Mouse (Mus musculus) kidney, embryonic 14.5 days (tissue): ENCODE results near the gene Tubb4a. TPM values are rescaled to one million over a fixed set of nuclear protein-coding genes. Genes with fewer than 3 reads are reported as not detected.
A peak's percentile ranks its signal among the peaks of the same experiment; 100 is the strongest.
"Not testable (repeated sequence)": the region's sequence is repeated elsewhere in the genome, so short reads cannot be mapped to it uniquely, and the experiment has no call there.

ENCODE experiments used
- ATAC-seq: fragments of 200-750 bp; cut with Nextera tagmentation; 2 replicates; pipeline ENCODE4 v1.8.0; 2017; ENCODE audit warnings: moderate number of reproducible peaks, mild to moderate bottlenecking, moderate TSS enrichment, moderate library complexity; ENCODE audit not compliant: low FRiP score, low TSS enrichment
- H3K27ac ChIP-seq: fragments of 300-500 bp; sonication (generic); 2 replicates; pipeline ENCODE4 v1.5.1; 2014; ENCODE audit warnings: low read depth, mild to moderate bottlenecking, low read length, moderate library complexity, mixed read lengths
- H3K27me3 ChIP-seq: fragments of 300-500 bp; sonication (generic); 2 replicates; pipeline ENCODE4 v1.6.1; 2014; ENCODE audit warnings: mild to moderate bottlenecking, low read length; ENCODE audit not compliant: control insufficient read depth, insufficient read depth
- H3K36me3 ChIP-seq: fragments of 300-500 bp; sonication (generic); 2 replicates; pipeline ENCODE4 v1.6.1; 2014; ENCODE audit warnings: low read length, mixed read lengths; ENCODE audit not compliant: control insufficient read depth, insufficient read depth
- H3K4me1 ChIP-seq: fragments of 300-500 bp; sonication (generic); 2 replicates; pipeline ENCODE4 v1.6.1; 2014; ENCODE audit warnings: low read length, mixed read lengths; ENCODE audit not compliant: control insufficient read depth, insufficient read depth
- H3K4me2 ChIP-seq: fragments of 300-500 bp; sonication (generic); replicated peaks from 2 replicates; pipeline ENCODE4 v1.6.1; 2014; ENCODE audit warnings: low read depth, mild to moderate bottlenecking, low read length
- H3K4me3 ChIP-seq: fragments of 300-500 bp; sonication (generic); 2 replicates; pipeline ENCODE4 v1.5.1; 2014; ENCODE audit warnings: mild to moderate bottlenecking, low read length
- H3K9ac ChIP-seq: fragments of 300-500 bp; sonication (generic); 2 replicates; pipeline ENCODE4 v1.6.1; 2014; ENCODE audit warnings: low read depth, mild to moderate bottlenecking, low read length, moderate library complexity
- H3K9me3 ChIP-seq: fragments of 300-500 bp; sonication (generic); 2 replicates; pipeline ENCODE4 v1.6.1; 2016; ENCODE audit warnings: low read length; ENCODE audit not compliant: control insufficient read depth
- WGBS: fragments of 180-500 bp; shearing (Covaris S2); extraction: QIAGEN DNeasy Blood & Tissue Kit; methylation state at CpG from one replicate; pipeline ENCODE4 v1.1.7; 2014; 5-methylcytosine and 5-hydroxymethylcytosine counted together
- polyA plus RNA-seq: library from polyadenylated mRNA; unstranded; fragments of >200 nt; fragmentation: Nextera tagmentation; extraction: Ambion mirVana; gene quantifications from 2 replicates; pipeline ENCODE4 v1.2.1, GENCODE M21; 2014

Tubb4a gene
- polyA plus RNA-seq = 23.3 and 23.8 TPM in 2 replicates

DNA sequence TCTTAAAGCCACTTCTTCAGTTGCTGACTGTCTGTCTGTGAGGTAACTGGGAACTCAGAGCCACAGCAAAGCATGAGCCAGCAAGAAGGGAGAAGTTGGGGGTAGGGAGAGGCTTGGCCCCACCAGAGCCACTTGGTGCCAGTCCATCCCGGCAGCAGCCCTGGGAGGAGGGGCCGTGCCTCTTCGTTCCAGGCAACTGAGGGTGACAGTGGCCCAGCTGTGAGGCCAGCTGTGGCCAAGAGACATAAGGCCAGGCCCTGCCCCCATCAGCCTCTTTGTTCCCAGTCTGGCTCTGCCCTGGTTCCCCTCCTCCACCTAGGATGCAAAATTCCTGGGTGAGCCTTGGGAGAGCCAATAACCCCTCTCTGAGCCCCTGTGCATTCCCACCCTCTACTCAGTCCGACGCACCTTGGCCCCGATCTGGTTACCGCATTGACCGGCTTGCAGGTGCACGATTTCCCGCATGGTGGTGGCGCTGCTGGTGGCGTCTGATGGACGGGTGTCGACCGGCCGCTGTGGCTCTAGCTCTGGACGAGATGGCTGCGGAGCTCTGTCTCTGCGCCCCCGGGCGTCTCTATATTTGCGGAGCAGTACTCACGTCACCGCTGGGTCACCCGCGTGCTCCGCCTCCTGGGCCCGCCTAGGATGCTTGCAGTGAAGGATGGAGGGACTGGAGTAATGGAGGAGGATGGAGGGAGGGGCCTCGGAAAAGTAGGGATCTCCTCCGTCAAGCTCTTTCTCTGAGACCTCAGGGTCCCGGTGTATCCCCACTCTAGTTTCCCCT is at the start of gene Tubb4a:
Gene Tubb4a, minus strand, starts transcription at position 734 of the 784 bp plus-strand sequence.
- no peaks in the 10 kb centered on the region for H3K36me3 ChIP-seq
- H3K4me2 ChIP-seq = peak within 1 kb of the TSS; percentile 68
- peak within 1 kb of the TSS; percentile 55; the same call in 1 of the 2 replicates for H3K9ac ChIP-seq
- no peaks in the 10 kb centered on the region; the same call in 1 of the 2 replicates for H3K27me3 ChIP-seq
- ATAC-seq = peak; percentile 81
- H3K9me3 ChIP-seq = no peaks in the 10 kb centered on the region
- H3K4me3 ChIP-seq = peak within 1 kb of the TSS; percentile 45
- peaks cover 10% of the 10 kb centered on the region for H3K4me1 ChIP-seq
- under 1% methylated on average over 31 of the region's 31 CpGs for WGBS
- H3K27ac ChIP-seq = no peak within 1 kb of the TSS

DNA sequence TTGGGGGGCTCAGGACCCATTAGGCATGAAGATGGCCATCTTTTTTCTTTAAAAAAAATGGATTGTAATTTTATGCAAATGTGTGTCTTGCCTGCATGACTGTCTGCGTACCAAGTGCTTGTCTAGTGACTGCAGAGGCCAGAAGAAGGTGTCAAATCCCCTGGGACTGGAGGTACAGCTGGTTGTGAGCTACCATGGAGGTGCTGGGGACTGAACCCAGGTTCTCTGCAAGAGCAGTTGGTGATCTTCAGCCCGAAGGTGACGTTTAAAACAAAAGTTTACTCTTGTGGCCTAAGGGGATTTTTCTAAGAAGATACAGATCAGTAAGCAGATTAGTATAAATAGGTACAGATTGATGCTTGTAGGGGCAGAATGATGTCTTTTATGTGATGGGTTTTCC is 48.1 kb upstream of the Tubb4a start:
- Histone ChIP-seq H3K4me3 (no peak overlapping the region), H3K36me3 (no peaks in the 10 kb centered on the region), H3K27ac (no peak overlapping the region), H3K4me1 (no peaks in the 10 kb centered on the region), H3K9ac (no peak overlapping the region), H3K9me3 (no peaks in the 10 kb centered on the region), H3K27me3 (no peaks in the 10 kb centered on the region), H3K4me2 (no peak overlapping the region)
- ATAC-seq = no peak
- WGBS = 80% methylated on average over 3 of the region's 3 CpGs

DNA sequence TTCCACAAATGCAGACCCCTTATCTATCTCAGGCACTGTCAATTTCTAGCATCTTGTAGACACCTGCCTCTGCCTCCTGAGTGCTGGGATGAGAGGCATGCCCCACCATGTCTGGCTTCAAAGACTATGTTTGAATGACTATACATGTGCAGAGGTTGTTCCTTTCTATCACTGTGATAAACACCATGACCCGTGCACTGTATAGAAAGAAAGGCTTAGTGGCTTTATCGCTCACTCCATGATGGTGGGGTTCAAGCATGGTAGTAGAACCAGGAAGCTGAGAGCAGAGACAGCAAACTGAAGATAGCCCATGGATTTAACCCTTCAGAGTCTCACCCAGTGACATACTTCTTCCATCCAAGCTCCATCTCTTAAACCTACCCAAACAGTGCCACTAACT is 47.1 kb upstream of the Tubb4a start:
- Histone ChIP-seq H3K4me1 (no peaks in the 10 kb centered on the region), H3K4me2 (no peak overlapping the region), H3K9me3 (no peaks in the 10 kb centered on the region), H3K36me3 (no peaks in the 10 kb centered on the region), H3K27me3 (no peaks in the 10 kb centered on the region), H3K9ac (no peak overlapping the region), H3K27ac (no peak overlapping the region), H3K4me3 (no peak overlapping the region)
- WGBS = 72% methylated on average over 2 of the region's 2 CpGs
- ATAC-seq = no peak

DNA sequence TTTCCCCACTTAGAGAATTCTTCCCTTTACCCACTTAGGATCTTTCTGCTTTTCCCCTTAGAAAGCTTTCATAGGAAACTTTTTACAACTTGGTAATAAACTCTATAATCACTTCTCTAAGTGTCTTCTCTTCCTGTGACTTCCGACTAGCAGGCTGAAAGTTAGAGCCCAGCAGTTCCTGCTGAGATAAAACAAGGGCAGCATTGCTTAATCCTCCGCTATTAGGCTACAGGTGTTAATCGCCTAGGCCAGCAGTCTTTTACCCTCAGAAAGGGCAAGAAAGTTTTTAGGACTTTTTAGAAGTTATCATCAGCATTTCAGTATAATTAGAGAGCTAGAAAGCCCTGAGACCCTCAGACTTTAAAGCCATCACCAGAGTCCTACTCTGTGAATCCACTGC is 46.4 kb upstream of the Tubb4a start:
- not testable (repeated sequence) for ATAC-seq, H3K27me3 ChIP-seq, H3K9ac ChIP-seq, H3K4me3 ChIP-seq, H3K4me1 ChIP-seq, H3K9me3 ChIP-seq, H3K36me3 ChIP-seq, H3K27ac ChIP-seq, H3K4me2 ChIP-seq
- WGBS = 11% methylated on average over 3 of the region's 3 CpGs

DNA sequence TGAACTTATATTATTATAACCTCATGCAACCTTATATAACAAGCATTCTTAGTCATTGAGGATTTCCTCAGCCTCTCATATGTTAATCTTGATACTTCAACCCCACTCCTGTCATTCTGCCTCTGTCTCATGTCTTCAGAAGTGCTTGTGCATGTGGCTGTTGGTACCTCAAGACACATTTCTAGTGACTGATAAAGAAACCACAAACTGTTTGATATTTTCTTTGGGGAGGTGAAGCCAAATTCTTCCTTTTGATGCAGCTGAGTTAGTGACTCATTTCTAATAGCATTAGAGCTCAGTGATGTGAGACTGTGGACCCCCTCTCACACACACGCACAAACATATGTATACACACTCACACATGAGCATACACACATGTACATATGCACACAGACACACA is 44.2 kb upstream of the Tubb4a start:
- Histone ChIP-seq H3K9ac (no peak overlapping the region), H3K27ac (no peak overlapping the region), H3K36me3 (no peaks in the 10 kb centered on the region), H3K4me3 (no peak overlapping the region), H3K4me1 (no peaks in the 10 kb centered on the region), H3K27me3 (no peaks in the 10 kb centered on the region), H3K4me2 (no peak overlapping the region), H3K9me3 (no peaks in the 10 kb centered on the region)
- 93% methylated on average over 1 of the region's 1 CpGs for WGBS
- no peak for ATAC-seq

DNA sequence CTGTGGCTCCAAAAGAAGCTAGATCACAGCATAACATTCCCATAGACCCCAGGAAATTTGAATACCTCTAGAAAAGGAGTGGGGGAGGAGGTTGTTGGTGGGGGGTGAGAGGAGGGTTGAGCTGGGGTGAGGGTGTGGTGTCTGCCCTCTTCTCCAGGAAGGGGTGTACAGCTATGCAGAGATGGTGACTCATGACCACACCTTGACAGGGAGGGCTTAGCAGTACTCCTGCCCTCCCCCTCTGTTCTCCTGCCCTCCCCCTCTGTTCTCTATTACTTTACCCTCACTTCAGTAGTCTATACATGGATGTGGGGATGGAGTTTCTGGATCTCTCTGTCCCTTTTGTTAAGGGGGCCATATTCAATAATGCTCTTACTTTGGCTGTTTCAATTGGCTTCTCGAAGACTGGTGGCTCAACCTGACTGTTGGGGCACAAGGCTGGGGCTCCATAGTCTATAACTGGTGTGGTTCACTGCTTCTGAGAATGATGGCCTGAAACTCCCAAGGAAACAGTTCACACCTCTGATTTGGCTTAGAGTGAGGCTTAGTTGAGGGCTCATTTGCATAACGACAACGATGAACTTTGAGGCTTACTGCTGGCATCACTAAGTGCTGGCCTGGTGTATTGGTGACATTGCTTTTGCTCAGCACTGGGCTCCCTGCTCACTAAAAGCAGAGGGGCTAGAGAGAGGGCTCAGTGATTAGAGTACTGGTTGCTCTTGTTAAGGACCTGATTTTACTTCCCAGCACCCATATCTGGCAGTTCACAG is 38.5 kb upstream of the Tubb4a start:
- 47% methylated on average over 3 of the region's 3 CpGs for WGBS
- Histone ChIP-seq H3K4me2 (no peak overlapping the region), H3K9me3 (no peaks in the 10 kb centered on the region), H3K36me3 (no peaks in the 10 kb centered on the region), H3K9ac (no peak overlapping the region), H3K4me1 (no peaks in the 10 kb centered on the region), H3K4me3 (no peak overlapping the region), H3K27ac (no peak overlapping the region), H3K27me3 (no peaks in the 10 kb centered on the region; the same call in 1 of the 2 replicates)
- ATAC-seq = no peak

DNA sequence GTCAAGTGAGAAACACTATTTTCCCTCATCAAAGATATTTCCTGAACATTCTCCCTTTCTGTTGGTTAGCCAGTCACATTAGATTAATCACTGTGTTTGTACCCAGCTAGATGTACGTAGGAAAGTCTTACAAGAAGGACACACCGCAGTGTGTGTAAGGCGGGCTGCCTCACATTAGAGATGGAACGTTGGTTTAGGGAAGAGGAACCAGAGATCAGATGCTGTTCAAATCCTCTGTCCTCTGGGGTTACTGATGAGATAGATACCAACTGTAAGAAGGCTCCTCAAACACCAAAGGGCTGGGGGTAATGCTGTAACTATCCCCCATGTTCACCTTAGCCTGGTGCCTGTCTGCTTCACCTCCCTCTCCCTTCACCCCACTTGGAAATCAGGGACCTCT is 37.2 kb upstream of the Tubb4a start:
- ATAC-seq = no peak
- H3K36me3 ChIP-seq = no peaks in the 10 kb centered on the region
- WGBS = 83% methylated on average over 4 of the region's 4 CpGs

DNA sequence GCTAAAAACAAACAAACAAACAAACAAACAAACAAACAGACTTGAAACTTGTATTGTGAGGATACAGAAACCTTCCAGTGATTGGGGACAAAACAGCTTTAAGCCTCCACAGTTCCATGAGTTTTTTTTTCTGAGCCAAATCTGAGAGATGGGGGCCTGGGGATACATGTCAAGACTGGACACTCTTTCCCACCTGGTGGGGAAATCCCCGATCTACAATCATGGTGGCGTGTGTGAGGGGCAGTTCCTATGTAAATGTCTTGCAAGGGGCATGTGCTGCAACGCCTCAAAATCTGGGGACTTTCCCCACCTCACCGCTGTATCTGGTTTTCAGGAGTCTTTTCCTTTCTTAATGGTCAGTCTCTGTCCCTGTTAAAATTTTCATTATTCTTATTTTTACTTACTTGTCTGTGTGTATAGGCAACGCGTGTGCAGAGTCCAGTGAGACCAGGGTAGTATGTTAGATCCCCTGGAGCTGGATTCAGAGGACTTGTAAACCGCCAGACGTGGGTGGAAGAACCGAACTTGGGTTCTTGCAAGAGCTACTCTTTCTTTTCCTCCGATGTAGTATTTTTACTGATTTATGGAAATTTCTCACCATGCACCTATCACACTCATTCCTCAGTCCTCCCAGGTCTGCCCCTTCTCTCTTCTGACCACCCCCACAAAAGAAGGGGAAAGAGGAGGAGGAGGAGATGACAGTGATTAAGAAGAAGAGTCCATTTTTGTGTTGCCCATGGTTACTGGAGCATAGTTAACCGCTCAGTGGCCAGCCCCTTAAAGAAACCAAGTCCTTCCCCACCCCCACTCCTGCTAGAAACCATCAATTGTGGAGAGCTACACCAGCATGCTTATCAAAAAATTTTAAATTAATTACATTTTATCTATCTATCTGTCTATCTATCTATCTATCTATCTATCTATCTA is 35.9 kb upstream of the Tubb4a start:
- Histone ChIP-seq H3K27ac (no peak overlapping the region), H3K4me2 (no peak overlapping the region), H3K4me3 (no peak overlapping the region), H3K36me3 (no peaks in the 10 kb centered on the region), H3K27me3 (no peaks in the 10 kb centered on the region; the same call in 1 of the 2 replicates), H3K4me1 (no peaks in the 10 kb centered on the region), H3K9me3 (no peaks in the 10 kb centered on the region), H3K9ac (no peak overlapping the region)
- no peak for ATAC-seq
- WGBS = 85% methylated on average over 11 of the region's 11 CpGs

More for the DNA sequence above, 37.2 kb upstream of the Tubb4a start:
- Histone ChIP-seq H3K4me1 (no peaks in the 10 kb centered on the region), H3K4me3 (no peak overlapping the region), H3K9me3 (no peaks in the 10 kb centered on the region), H3K4me2 (no peak overlapping the region), H3K27ac (no peak overlapping the region), H3K9ac (no peak overlapping the region), H3K27me3 (no peaks in the 10 kb centered on the region; the same call in 1 of the 2 replicates)
